Mouse (Mus musculus): Measurements from ENCODE around the gene Dlgap5.

- no peak for TF ChIP-seq POLR2A (IDR thresholded peaks at IDR 0.05; ENCODE audit: low read depth, low read length)
- TF ChIP-seq CTCF (IDR thresholded peaks at IDR 0.05; ENCODE audit: extremely low read depth, insufficient read length, insufficient replicate concordance, low read depth, low read length) = no peak
These were observed 34.3 kb downstream of the Dlgap5 start for GRCm38 (mm10) chr14:47383911-47384310.
